Mouse (Mus musculus) liver, adult 2 months (tissue): ENCODE results near the gene Rimkla.
A peak's percentile ranks its signal among the peaks of the same experiment; 100 is the strongest.

ENCODE experiments used
- CTCF ChIP-seq: fragments of 200-500 bp; IDR thresholded peaks from 2 replicates; pipeline ENCODE4 v1.5.1; 2011; ENCODE audit warnings: low read depth, low read length, control low read depth
- POLR2A ChIP-seq: fragments of 200-500 bp; IDR thresholded peaks from 2 replicates; pipeline ENCODE4 v1.6.1; 2011; ENCODE audit warnings: low read length, control low read depth; ENCODE audit not compliant: insufficient read depth; ENCODE audit errors: extremely low read depth

DNA sequence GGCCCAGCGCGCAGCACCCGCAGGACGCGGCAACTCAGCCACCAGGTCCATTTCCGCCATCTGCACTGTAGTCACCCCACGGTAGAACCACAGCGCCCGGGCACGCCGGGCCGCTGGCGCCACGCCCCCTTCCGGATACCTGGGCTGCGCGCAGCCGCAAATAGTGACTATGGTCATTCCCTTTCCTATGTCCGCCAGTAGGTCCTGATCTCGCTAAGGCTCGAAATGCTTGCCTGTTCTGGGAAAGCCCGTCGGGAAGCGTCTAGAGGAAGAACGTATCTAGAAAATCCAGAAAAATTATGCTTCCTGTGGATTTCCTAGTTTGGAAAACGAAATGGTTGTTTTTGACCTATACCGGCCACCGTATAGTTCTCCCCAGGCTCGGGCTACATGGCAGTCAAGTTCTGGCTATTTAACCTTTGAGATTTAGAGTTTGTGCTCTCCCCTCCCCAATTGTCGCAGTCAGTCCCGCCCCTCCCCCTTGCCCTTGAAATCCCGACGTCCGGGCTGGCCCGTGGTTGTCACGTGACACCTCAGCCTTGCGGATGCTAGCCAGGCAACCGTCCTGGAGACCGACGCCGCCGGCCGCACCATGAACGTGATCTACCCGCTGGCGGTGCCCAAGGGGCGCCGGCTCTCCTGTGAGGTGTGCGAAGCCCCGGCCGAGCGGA is 70.0 kb downstream of the Rimkla start, which contains the start of the genes Ppcs and Zmynd12:
- no peak for TF ChIP-seq CTCF
- peak; percentile 74 for TF ChIP-seq POLR2A
